Mouse (Mus musculus): ENCODE results near the gene 1700030K09Rik.

DNA sequence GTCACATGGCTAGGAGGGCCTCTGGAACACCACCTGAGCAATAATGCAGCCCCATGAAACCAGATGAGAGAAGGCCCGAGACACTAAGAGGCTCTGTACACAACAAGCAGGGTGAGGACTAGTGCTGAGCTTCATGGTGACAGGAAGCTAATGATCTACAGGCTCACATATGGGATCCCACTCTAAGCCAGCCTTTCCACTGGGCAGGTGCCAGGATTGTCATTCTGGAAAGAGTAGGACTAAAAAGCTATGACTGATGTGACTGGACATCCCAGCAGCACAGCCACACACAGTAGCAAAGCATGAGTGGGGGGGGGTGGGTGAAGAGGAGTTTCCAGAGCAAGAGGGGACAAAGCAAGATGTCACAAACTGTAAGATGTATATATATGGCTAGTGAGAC lies 54.2 kb downstream of the 1700030K09Rik start:
- TF ChIP-seq TCF12 (IDR thresholded peaks at IDR 0.05; ENCODE audit: insufficient read depth, poor library complexity, severe bottlenecking): no peak
- no peak for TF ChIP-seq MAX (IDR thresholded peaks at IDR 0.05; ENCODE audit: low read depth)
- no peak for TF ChIP-seq POLR2A (IDR thresholded peaks at IDR 0.05; ENCODE audit: insufficient read length, low read depth)
- no peak for TF ChIP-seq CEBPB (IDR thresholded peaks at IDR 0.05; ENCODE audit: insufficient read depth, poor library complexity, severe bottlenecking)
- no peak for TF ChIP-seq REST (IDR thresholded peaks at IDR 0.05; ENCODE audit: insufficient read depth, insufficient read length)
- TF ChIP-seq E2F4 (IDR thresholded peaks at IDR 0.05; ENCODE audit: insufficient read depth): no peak
